Mouse (Mus musculus): ENCODE data around the gene Mcu.

- no peak for TF ChIP-seq CTCF (IDR thresholded peaks at IDR 0.05; ENCODE audit: borderline replicate concordance, insufficient read depth, low read length)
- no peak for TF ChIP-seq POLR2A (IDR thresholded peaks at IDR 0.05; ENCODE audit: low read depth, low read length)
Measured at GRCm38 (mm10) chr10:59580593-59581149, 35.8 kb downstream of the Mcu start.
